Mouse (Mus musculus): Measurements from ENCODE around the gene Ppp2r5e. TPM values are rescaled to one million over a fixed set of nuclear protein-coding genes. Genes with fewer than 3 reads are reported as not detected.

Gene Ppp2r5e
- 47.6 TPM for polyA plus RNA-seq (2017; shearing (Covaris generic))

GRCm38 (mm10) chr12:75596154-75597002, at the start of gene Ppp2r5e:
Gene Ppp2r5e (minus strand): TSS chr12:75596245.

GRCm38 (mm10) chr12:75416681-75417080, 179.4 kb downstream of the Ppp2r5e start, which contains the start of gene Gphb5:
Gene Gphb5 (minus strand): TSS chr12:75416781.

Other genes starting within 250 kb of the Ppp2r5e start
- gene Gphb5, start 179.5 kb downstream of the Ppp2r5e start, polyA plus RNA-seq (2017; shearing (Covaris generic)): not detected
- gene Wdr89, start 73.3 kb upstream of the Ppp2r5e start, polyA plus RNA-seq (2017; shearing (Covaris generic)): 7.5 TPM
- 59.7 TPM for gene Sgpp1, start 139.5 kb upstream of the Ppp2r5e start, polyA plus RNA-seq (2017; shearing (Covaris generic))
- gene Syne2, start 221.9 kb upstream of the Ppp2r5e start, polyA plus RNA-seq (2017; shearing (Covaris generic)): 30.7 TPM